Mouse (Mus musculus): ENCODE measurements around the gene Pxmp4.

Pxmp4 gene

GRCm38 (mm10) chr2:154546711-154547110, 56.8 kb downstream of the Pxmp4 start, which contains the start of gene 1700003F12Rik:
Gene 1700003F12Rik (plus strand): TSS chr2:154547085.
- no peak for DNase-seq (ENCODE audit: low spot score)

GRCm38 (mm10) chr2:154543567-154544347, 59.8 kb downstream of the Pxmp4 start:
- DNase-seq (ENCODE audit: low spot score): peak; percentile 82

- no peak for DNase-seq (ENCODE audit: low spot score)
Measured at GRCm38 (mm10) chr2:154541630-154542029, 61.9 kb downstream of the Pxmp4 start.

GRCm38 (mm10) chr2:154539720-154540119, 63.8 kb downstream of the Pxmp4 start:
- no peak for DNase-seq (ENCODE audit: low spot score)

- DNase-seq (ENCODE audit: low spot score): no peak
Measured at GRCm38 (mm10) chr2:154538710-154539109, 64.8 kb downstream of the Pxmp4 start.

- DNase-seq (ENCODE audit: low spot score): no peak
Measured at GRCm38 (mm10) chr2:154538310-154538709, 65.2 kb downstream of the Pxmp4 start.

All from testis, postnatal 14 days (tissue).